Mouse (Mus musculus) lung, embryonic 15.5 days (tissue): ENCODE measurements around the gene Fam181b. TPM values are rescaled to one million over a fixed set of nuclear protein-coding genes. Genes with fewer than 3 reads are reported as not detected.

Experiments
- ATAC-seq: fragments of 200-750 bp; cut with Nextera tagmentation; 2 replicates; pipeline ENCODE4 v1.8.0; 2017; ENCODE audit warnings: moderate number of reproducible peaks, borderline replicate concordance; ENCODE audit not compliant: low FRiP score, low TSS enrichment; ENCODE audit errors: extremely low read depth
- H3K27ac ChIP-seq: fragments of 300-500 bp; sonication (generic); 2 replicates; pipeline ENCODE4 v1.5.1; 2015; ENCODE audit warnings: moderate library complexity, mild to moderate bottlenecking, inconsistent platforms
- H3K27me3 ChIP-seq: fragments of 300-500 bp; sonication (generic); 2 replicates; pipeline ENCODE4 v1.6.1; 2015; ENCODE audit warnings: inconsistent platforms
- H3K36me3 ChIP-seq: fragments of 300-500 bp; sonication (generic); 2 replicates; pipeline ENCODE4 v1.6.1; 2015; ENCODE audit warnings: inconsistent platforms
- H3K4me1 ChIP-seq: fragments of 300-500 bp; sonication (generic); 2 replicates; pipeline ENCODE4 v1.6.1; 2015; ENCODE audit warnings: inconsistent platforms
- H3K4me2 ChIP-seq: fragments of 300-500 bp; sonication (generic); 2 replicates; pipeline ENCODE4 v1.6.1; 2015; ENCODE audit warnings: inconsistent platforms, mild to moderate bottlenecking, moderate library complexity
- H3K4me3 ChIP-seq: fragments of 300-500 bp; sonication (generic); 2 replicates; pipeline ENCODE4 v1.5.1; 2015; ENCODE audit warnings: mild to moderate bottlenecking, inconsistent platforms
- H3K9ac ChIP-seq: fragments of 300-500 bp; sonication (generic); 2 replicates; pipeline ENCODE4 v1.6.1; 2015; ENCODE audit warnings: inconsistent platforms
- H3K9me3 ChIP-seq: fragments of 300-500 bp; sonication (generic); 2 replicates; pipeline ENCODE4 v1.6.1; 2016; ENCODE audit warnings: inconsistent platforms
- WGBS: fragments of 180-500 bp; shearing (Covaris S2); methylation state at CpG from one replicate; pipeline ENCODE4 v1.1.7; 2015; 5-methylcytosine and 5-hydroxymethylcytosine counted together
- polyA plus RNA-seq: library from polyadenylated mRNA; unstranded; fragments of >200 nt; fragmentation: Nextera tagmentation; extraction: Ambion mirVana; gene quantifications from 2 replicates; pipeline ENCODE4 v1.2.1, GENCODE M21; 2015

The Fam181b gene
- polyA plus RNA-seq, result 8.7 and 9.7 TPM in 2 replicates

- Histone ChIP-seq H3K4me2 (peak within 1 kb of the TSS; percentile 90), H3K4me3 (peak within 1 kb of the TSS; percentile 59), H3K27ac (peak within 1 kb of the TSS; percentile 24; the same call in 1 of the 2 replicates), H3K9ac (peak within 1 kb of the TSS; percentile 44), H3K27me3 (peaks cover 25% of the 10 kb centered on the region), H3K36me3 (no peaks in the 10 kb centered on the region), H3K9me3 (no peaks in the 10 kb centered on the region), H3K4me1 (peaks cover 17% of the 10 kb centered on the region)
- peak; percentile 95 for ATAC-seq
- under 1% methylated on average over 94 of the region's 96 CpGs for WGBS
Measured at GRCm38 (mm10) chr7:93079785-93080730, at the start of gene Fam181b. TSS of gene Fam181b (plus strand) at chr7:93079865.

- Histone ChIP-seq H3K27ac (no peak overlapping the region), H3K36me3 (no peaks in the 10 kb centered on the region), H3K9me3 (no peaks in the 10 kb centered on the region), H3K4me3 (no peak overlapping the region), H3K4me1 (no peaks in the 10 kb centered on the region), H3K27me3 (no peaks in the 10 kb centered on the region), H3K9ac (no peak overlapping the region), H3K4me2 (no peak overlapping the region)
- WGBS, result 30% methylated on average over 5 of the region's 5 CpGs
- no peak for ATAC-seq
Measured at GRCm38 (mm10) chr7:93037763-93038471, 41.7 kb upstream of the Fam181b start.

GRCm38 (mm10) chr7:93038472-93038828 is 41.2 kb upstream of the Fam181b start:
- no peak for ATAC-seq
- H3K4me2 ChIP-seq, result no peak overlapping the region
- 24% methylated on average over 1 of the region's 1 CpGs for WGBS
- H3K4me1 ChIP-seq, result no peaks in the 10 kb centered on the region
- no peak overlapping the region for H3K27ac ChIP-seq
- H3K36me3 ChIP-seq, result no peaks in the 10 kb centered on the region
- H3K9me3 ChIP-seq, result no peaks in the 10 kb centered on the region
- no peak overlapping the region for H3K9ac ChIP-seq
- no peaks in the 10 kb centered on the region for H3K27me3 ChIP-seq
- no peak overlapping the region for H3K4me3 ChIP-seq

- H3K4me3 ChIP-seq, result no peak overlapping the region
- 75% methylated on average over 3 of the region's 3 CpGs for WGBS
- no peaks in the 10 kb centered on the region for H3K36me3 ChIP-seq
- no peak overlapping the region for H3K9ac ChIP-seq
- H3K4me1 ChIP-seq, result no peaks in the 10 kb centered on the region
- H3K27ac ChIP-seq, result no peak overlapping the region
- no peak overlapping the region for H3K4me2 ChIP-seq
- ATAC-seq, result no peak
- no peaks in the 10 kb centered on the region for H3K9me3 ChIP-seq
- no peaks in the 10 kb centered on the region for H3K27me3 ChIP-seq
Measured at GRCm38 (mm10) chr7:93039542-93039941, 40.1 kb upstream of the Fam181b start.

- H3K4me3 ChIP-seq, result no peak overlapping the region
- H3K4me1 ChIP-seq, result no peaks in the 10 kb centered on the region
- H3K27ac ChIP-seq, result no peak overlapping the region
- 13% methylated on average over 3 of the region's 3 CpGs for WGBS
- H3K36me3 ChIP-seq, result no peaks in the 10 kb centered on the region
- H3K27me3 ChIP-seq, result no peaks in the 10 kb centered on the region
- no peak overlapping the region for H3K9ac ChIP-seq
- H3K9me3 ChIP-seq, result no peaks in the 10 kb centered on the region
- ATAC-seq, result no peak
- no peak overlapping the region for H3K4me2 ChIP-seq
Measured at GRCm38 (mm10) chr7:93044359-93044758, 35.3 kb upstream of the Fam181b start.

- no peak for ATAC-seq
- no peak overlapping the region for H3K4me2 ChIP-seq
- H3K27ac ChIP-seq, result no peak overlapping the region
- no peak overlapping the region for H3K9ac ChIP-seq
- no peaks in the 10 kb centered on the region for H3K36me3 ChIP-seq
- 57% methylated on average over 1 of the region's 1 CpGs for WGBS
- no peaks in the 10 kb centered on the region for H3K4me1 ChIP-seq
- H3K27me3 ChIP-seq, result no peaks in the 10 kb centered on the region
- H3K4me3 ChIP-seq, result no peak overlapping the region
- no peaks in the 10 kb centered on the region for H3K9me3 ChIP-seq
Measured at GRCm38 (mm10) chr7:93044788-93045187, 34.9 kb upstream of the Fam181b start.

GRCm38 (mm10) chr7:93060831-93061230 is 18.8 kb upstream of the Fam181b start:
- Histone ChIP-seq H3K36me3 (no peaks in the 10 kb centered on the region), H3K4me3 (no peak overlapping the region), H3K27me3 (no peaks in the 10 kb centered on the region), H3K27ac (no peak overlapping the region), H3K4me1 (no peaks in the 10 kb centered on the region), H3K9ac (no peak overlapping the region), H3K9me3 (no peaks in the 10 kb centered on the region), H3K4me2 (no peak overlapping the region)
- ATAC-seq, result no peak

GRCm38 (mm10) chr7:93061747-93062146 is 17.9 kb upstream of the Fam181b start:
- H3K27me3 ChIP-seq, result no peaks in the 10 kb centered on the region
- no peak overlapping the region for H3K4me3 ChIP-seq
- no peak overlapping the region for H3K9ac ChIP-seq
- H3K9me3 ChIP-seq, result no peaks in the 10 kb centered on the region
- no peak overlapping the region for H3K4me2 ChIP-seq
- no peaks in the 10 kb centered on the region for H3K4me1 ChIP-seq
- no peak for ATAC-seq
- 81% methylated on average over 3 of the region's 3 CpGs for WGBS
- no peak overlapping the region for H3K27ac ChIP-seq
- H3K36me3 ChIP-seq, result no peaks in the 10 kb centered on the region

GRCm38 (mm10) chr7:93062189-93062588 is 17.5 kb upstream of the Fam181b start:
- no peak overlapping the region for H3K9ac ChIP-seq
- 38% methylated on average over 6 of the region's 6 CpGs for WGBS
- no peaks in the 10 kb centered on the region for H3K36me3 ChIP-seq

GRCm38 (mm10) chr7:93067464-93068015 is 12.1 kb upstream of the Fam181b start:
- no peak for ATAC-seq
- no peak overlapping the region for H3K27ac ChIP-seq
- no peaks in the 10 kb centered on the region for H3K27me3 ChIP-seq
- H3K4me1 ChIP-seq, result no peaks in the 10 kb centered on the region
- no peak overlapping the region for H3K4me3 ChIP-seq
- WGBS, result 70% methylated on average over 7 of the region's 7 CpGs
- no peaks in the 10 kb centered on the region for H3K36me3 ChIP-seq
- no peak overlapping the region for H3K9ac ChIP-seq
- no peak overlapping the region for H3K4me2 ChIP-seq
- H3K9me3 ChIP-seq, result no peaks in the 10 kb centered on the region

More at GRCm38 (mm10) chr7:93062189-93062588, 17.5 kb upstream of the Fam181b start:
- Histone ChIP-seq H3K27ac (no peak overlapping the region), H3K4me3 (no peak overlapping the region), H3K4me2 (no peak overlapping the region), H3K9me3 (no peaks in the 10 kb centered on the region), H3K27me3 (no peaks in the 10 kb centered on the region), H3K4me1 (no peaks in the 10 kb centered on the region)
- no peak for ATAC-seq

- H3K9ac ChIP-seq, result no peak overlapping the region
- no peak overlapping the region for H3K4me2 ChIP-seq
- no peak overlapping the region for H3K27ac ChIP-seq
- peaks cover 21% of the 10 kb centered on the region for H3K27me3 ChIP-seq
- no peaks in the 10 kb centered on the region for H3K36me3 ChIP-seq
- no peak overlapping the region for H3K4me3 ChIP-seq
- no peaks in the 10 kb centered on the region for H3K9me3 ChIP-seq
- no peak for ATAC-seq
- peaks cover 17% of the 10 kb centered on the region for H3K4me1 ChIP-seq
- 11% methylated on average over 6 of the region's 6 CpGs for WGBS
Measured at GRCm38 (mm10) chr7:93076435-93076960, 3.2 kb upstream of the Fam181b start.
